Mouse (Mus musculus) embryonic facial prominence, embryonic 13.5 days (tissue): ENCODE results near the gene Fn3krp. TPM values are rescaled to one million over a fixed set of nuclear protein-coding genes. Genes with fewer than 3 reads are reported as not detected.

Experiments used
- ATAC-seq: fragments of 200-750 bp; cut with Nextera tagmentation; 2 replicates; pipeline ENCODE4 v1.8.0; 2017; ENCODE audit warnings: low read depth; ENCODE audit not compliant: insufficient number of reproducible peaks, insufficient read depth, low FRiP score, low TSS enrichment
- H3K27ac ChIP-seq: fragments of 300-500 bp; sonication (generic); 2 replicates; pipeline ENCODE4 v1.5.1; 2015; ENCODE audit warnings: moderate library complexity, mild to moderate bottlenecking, inconsistent platforms
- H3K27me3 ChIP-seq: fragments of 300-500 bp; sonication (generic); 2 replicates; pipeline ENCODE4 v1.6.1; 2015; ENCODE audit warnings: mild to moderate bottlenecking, inconsistent platforms
- H3K36me3 ChIP-seq: fragments of 300-500 bp; sonication (generic); 2 replicates; pipeline ENCODE4 v1.6.1; 2015; ENCODE audit warnings: mild to moderate bottlenecking, inconsistent platforms
- H3K4me1 ChIP-seq: fragments of 300-500 bp; sonication (generic); 2 replicates; pipeline ENCODE4 v1.6.1; 2015; ENCODE audit warnings: inconsistent platforms
- H3K4me2 ChIP-seq: fragments of 300-500 bp; sonication (generic); 2 replicates; pipeline ENCODE4 v1.6.1; 2015; ENCODE audit warnings: moderate library complexity, mild to moderate bottlenecking, inconsistent platforms
- H3K4me3 ChIP-seq: fragments of 300-500 bp; sonication (generic); 2 replicates; pipeline ENCODE4 v1.5.1; 2015; ENCODE audit warnings: mild to moderate bottlenecking, inconsistent platforms
- H3K9ac ChIP-seq: fragments of 300-500 bp; sonication (generic); 2 replicates; pipeline ENCODE4 v1.6.1; 2015; ENCODE audit warnings: mild to moderate bottlenecking, inconsistent platforms
- H3K9me3 ChIP-seq: fragments of 300-500 bp; sonication (generic); 2 replicates; pipeline ENCODE4 v1.6.1; 2016; ENCODE audit warnings: inconsistent platforms
- WGBS: fragments of 180-500 bp; shearing (Covaris S2); methylation state at CpG from one replicate; pipeline ENCODE4 v1.1.7; 2015; ENCODE audit warnings: mixed read lengths; 5-methylcytosine and 5-hydroxymethylcytosine counted together
- polyA plus RNA-seq: library from polyadenylated mRNA; unstranded; fragments of >200 nt; fragmentation: Nextera tagmentation; extraction: Ambion mirVana; gene quantifications from 2 replicates; pipeline ENCODE4 v1.2.1, GENCODE M21; 2015

Gene Fn3krp
- 10.8 and 12.4 TPM in 2 replicates for polyA plus RNA-seq

DNA sequence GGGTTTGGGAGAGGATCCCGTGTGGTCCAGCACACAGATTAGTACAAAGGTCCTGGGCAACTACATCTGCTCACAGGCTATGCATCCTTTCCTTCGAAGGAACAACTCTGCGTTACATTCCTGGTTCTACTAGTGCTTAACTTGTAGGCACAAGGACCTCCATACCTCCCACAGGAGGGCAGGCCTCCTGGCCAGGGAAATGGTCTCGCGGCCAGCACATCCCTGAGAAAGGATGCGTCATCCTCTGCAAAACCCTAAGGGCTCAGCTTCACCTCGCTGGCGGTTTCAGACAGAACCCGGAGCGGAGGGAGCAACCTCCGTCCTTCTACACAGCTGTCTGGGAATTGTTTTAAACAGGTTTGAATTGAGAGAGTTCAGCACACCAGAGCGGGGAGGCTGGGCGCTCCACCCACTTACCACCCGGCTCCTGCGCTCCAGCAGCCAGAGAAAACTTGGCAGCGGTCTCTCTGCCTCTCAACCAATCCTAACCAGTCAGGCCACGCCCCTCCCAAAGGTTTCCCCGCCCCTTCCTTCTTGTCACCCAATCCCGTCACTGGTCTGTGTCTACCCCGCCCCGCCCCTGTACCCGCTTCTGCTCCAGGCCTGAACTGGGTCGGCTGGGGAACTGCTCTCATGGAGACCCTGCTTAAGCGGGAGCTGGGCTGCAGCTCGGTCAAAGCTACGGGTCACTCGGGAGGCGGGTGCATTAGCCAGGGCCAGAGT is at the start of gene Fn3krp:
Gene Fn3krp, plus strand, starts transcription at position 572 of the 723 bp plus-strand sequence.
- H3K27me3 ChIP-seq = no peaks in the 10 kb centered on the region
- under 1% methylated on average over 28 of the region's 28 CpGs for WGBS
- no peaks in the 10 kb centered on the region for H3K9me3 ChIP-seq
- 0 out of 2 replicates have a peak, but pooled peaks cover 6% of the 10 kb centered on the region for H3K36me3 ChIP-seq
- H3K4me2 ChIP-seq = peak within 1 kb of the TSS; percentile 84
- peak within 1 kb of the TSS; percentile 84 for H3K27ac ChIP-seq
- H3K9ac ChIP-seq = peak within 1 kb of the TSS; percentile 78
- peak; percentile 99 for ATAC-seq
- peak within 1 kb of the TSS; percentile 73 for H3K4me3 ChIP-seq
- H3K4me1 ChIP-seq = peaks cover 19% of the 10 kb centered on the region

DNA sequence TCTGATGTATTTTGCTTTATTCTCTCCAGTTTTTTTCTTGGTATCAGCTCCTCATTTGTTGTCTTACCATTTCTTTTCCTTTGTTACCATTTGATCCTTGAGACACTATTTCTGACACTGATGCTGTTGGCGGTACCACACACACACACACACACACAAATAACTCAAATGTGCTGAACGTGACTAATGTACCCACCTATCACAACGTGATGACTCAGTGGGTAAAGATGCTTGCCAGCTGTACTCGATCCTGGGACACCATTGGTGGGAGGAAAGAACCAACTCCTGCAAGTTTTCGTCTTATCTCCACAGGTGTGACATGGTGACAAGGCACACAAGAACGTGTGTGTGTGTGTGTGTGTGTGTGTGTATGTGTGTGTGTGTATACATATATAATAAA is 47.9 kb upstream of the Fn3krp start:
- Histone ChIP-seq H3K9me3 (no peaks in the 10 kb centered on the region), H3K4me1 (no peaks in the 10 kb centered on the region), H3K27me3 (no peaks in the 10 kb centered on the region), H3K9ac (no peak overlapping the region), H3K4me3 (no peak overlapping the region), H3K36me3 (no peaks in the 10 kb centered on the region), H3K27ac (no peak overlapping the region), H3K4me2 (no peak overlapping the region)
- no peak for ATAC-seq
- 70% methylated on average over 6 of the region's 6 CpGs for WGBS

DNA sequence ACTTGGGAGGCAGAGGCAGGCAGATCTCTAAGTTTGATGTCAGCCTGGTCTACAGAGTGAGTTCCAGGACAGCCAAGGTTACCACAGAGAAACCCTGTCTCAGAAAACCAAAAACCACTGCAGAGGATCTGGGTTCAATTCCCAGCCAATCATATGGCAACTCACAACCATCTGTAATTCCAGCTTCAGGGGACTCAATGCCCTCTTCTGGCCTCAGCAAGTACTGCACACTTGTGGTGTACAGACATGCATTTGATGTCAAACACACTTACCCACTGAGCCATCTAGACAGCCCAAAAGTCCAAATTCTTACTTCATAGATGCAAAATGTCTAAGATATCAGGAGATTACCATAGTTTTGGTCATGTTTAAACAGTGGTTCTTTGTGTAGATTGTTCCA is 42.6 kb upstream of the Fn3krp start:
- Histone ChIP-seq H3K9ac (no peak overlapping the region), H3K27me3 (no peaks in the 10 kb centered on the region), H3K36me3 (no peaks in the 10 kb centered on the region), H3K4me3 (no peak overlapping the region), H3K4me2 (no peak overlapping the region), H3K27ac (no peak overlapping the region), H3K4me1 (no peaks in the 10 kb centered on the region), H3K9me3 (no peaks in the 10 kb centered on the region)
- no peak for ATAC-seq

DNA sequence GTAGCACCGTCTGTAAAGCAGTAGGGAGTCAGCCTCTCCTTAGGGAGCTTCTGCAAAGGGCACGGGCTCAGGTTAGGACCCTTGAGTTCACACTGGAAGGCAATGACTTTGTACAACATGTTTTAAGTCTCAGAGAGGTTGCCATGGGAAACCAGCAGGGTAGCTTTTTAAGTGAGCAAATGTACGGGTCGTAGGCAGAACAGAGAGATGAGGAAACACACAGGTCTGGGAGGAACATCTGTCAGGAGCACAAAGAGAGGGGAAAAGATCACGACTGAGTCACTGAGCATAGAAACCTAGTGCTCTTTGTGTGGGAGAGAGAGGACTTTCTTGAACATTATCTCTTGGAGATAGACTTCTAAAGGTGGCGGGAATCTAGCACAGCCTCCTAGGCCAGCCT is 40.9 kb upstream of the Fn3krp start:
- no peak overlapping the region for H3K9ac ChIP-seq
- H3K27me3 ChIP-seq = no peaks in the 10 kb centered on the region
- H3K4me3 ChIP-seq = no peak overlapping the region
- no peak for ATAC-seq
- WGBS = 69% methylated on average over 6 of the region's 6 CpGs
- H3K9me3 ChIP-seq = no peaks in the 10 kb centered on the region
- H3K4me2 ChIP-seq = no peak overlapping the region
- no peaks in the 10 kb centered on the region for H3K36me3 ChIP-seq
- H3K4me1 ChIP-seq = no peaks in the 10 kb centered on the region
- H3K27ac ChIP-seq = no peak overlapping the region

DNA sequence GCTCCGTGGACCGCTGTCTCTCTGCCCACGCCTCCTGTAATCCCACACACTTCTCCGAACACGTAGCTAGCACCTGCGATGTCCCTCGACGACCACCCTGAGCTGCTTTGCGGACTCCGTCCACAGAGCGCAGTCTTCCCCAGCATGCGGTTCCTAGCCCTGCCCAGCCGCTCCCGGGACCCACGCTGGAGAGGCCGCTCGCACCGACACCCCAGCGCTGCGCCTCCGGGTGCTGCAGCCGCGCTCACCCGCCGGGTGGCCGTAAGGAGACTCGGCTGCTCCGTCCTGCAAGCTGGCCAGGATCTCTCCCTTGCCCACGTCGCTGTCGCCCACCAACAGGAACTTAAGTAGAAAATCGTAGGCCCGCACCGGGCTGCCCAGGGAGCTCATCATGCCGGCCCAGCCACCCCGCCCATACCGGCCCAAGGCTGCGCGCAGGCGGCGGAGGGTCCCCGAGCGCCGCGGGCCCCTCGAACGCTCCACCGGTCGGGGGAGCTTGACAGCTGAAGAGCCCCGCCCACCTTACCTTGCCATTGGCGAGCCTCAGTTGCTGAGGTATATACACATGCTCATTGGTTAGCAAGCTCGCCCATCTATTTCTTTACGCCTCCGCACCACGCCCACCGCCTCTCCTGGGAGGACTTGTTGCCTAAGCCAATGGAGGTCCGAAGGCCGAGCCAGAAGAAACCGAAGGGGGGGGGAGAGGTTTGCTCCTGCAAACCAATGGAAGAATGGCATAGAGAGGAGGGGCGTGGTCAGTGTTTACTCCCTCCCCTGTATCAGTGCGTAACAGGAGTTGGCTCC is 33.2 kb upstream of the Fn3krp start, which contains the start of gene Rab40b:
Gene Rab40b, minus strand, starts transcription at position 502 of the 804 bp plus-strand sequence.
- H3K4me2 ChIP-seq = peak within 1 kb of the TSS; percentile 93
- H3K27ac ChIP-seq = peak within 1 kb of the TSS; percentile 41
- H3K27me3 ChIP-seq = peaks cover 12% of the 10 kb centered on the region
- no peaks in the 10 kb centered on the region for H3K9me3 ChIP-seq
- H3K4me3 ChIP-seq = peak within 1 kb of the TSS; percentile 69
- H3K36me3 ChIP-seq = no peaks in the 10 kb centered on the region
- H3K9ac ChIP-seq = peak within 1 kb of the TSS; percentile 79
- peak; percentile 98 for ATAC-seq
- WGBS = 1% methylated on average over 61 of the region's 61 CpGs
- peaks cover 13% of the 10 kb centered on the region for H3K4me1 ChIP-seq

DNA sequence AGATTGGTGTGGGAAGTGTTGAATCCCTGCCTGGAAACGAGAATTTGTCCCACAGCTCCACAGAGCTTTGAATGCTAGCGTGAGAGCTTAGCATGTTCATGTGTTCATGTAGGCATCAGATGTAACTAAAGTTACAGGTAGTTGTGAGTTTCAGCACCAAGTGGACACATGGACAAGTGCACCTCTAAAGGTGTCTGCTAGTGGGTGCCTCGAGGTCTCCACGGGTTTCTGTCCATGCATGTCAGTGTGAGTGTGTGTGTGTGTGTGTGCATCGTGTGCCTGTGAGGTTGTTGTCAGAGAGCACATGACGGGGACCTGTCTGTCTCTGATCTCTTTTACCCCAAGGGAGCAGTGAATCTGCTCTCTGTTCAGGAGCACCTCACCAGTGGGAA is 32.7 kb upstream of the Fn3krp start:
- ATAC-seq = peak; percentile 1; the same call in 1 of the 2 replicates
- peaks cover 13% of the 10 kb centered on the region for H3K4me1 ChIP-seq
- WGBS = 12% methylated on average over 6 of the region's 6 CpGs
- H3K27me3 ChIP-seq = peaks cover 12% of the 10 kb centered on the region
- no peaks in the 10 kb centered on the region for H3K9me3 ChIP-seq
- peak overlapping the region; percentile 93 for H3K4me2 ChIP-seq
- H3K36me3 ChIP-seq = no peaks in the 10 kb centered on the region
- H3K27ac ChIP-seq = no peak overlapping the region
- H3K4me3 ChIP-seq = peak overlapping the region; percentile 69
- peak overlapping the region; percentile 44; the same call in 1 of the 2 replicates for H3K9ac ChIP-seq

DNA sequence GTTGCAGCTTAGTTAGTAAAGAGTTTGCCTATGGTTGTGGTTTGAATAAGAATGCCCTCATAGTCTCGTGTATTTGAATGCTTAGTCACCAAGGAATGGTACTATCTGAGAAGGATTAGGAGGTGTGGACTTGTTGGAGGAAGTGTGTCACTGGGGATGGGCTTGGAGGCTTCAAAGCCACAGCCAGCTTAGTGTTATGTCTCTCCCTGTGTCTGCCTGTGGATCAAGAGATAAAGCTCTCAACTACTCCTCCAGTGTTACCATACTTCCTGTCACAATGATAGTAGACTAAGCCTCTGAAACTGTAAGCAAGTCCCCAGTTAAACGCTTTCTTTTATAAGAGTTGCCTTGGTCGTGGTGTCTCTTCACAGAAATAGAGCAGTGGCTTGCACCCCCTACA is 30.4 kb upstream of the Fn3krp start:
- WGBS = 67% methylated on average over 3 of the region's 3 CpGs
- H3K9ac ChIP-seq = no peak overlapping the region
- peaks cover 12% of the 10 kb centered on the region for H3K27me3 ChIP-seq
- no peaks in the 10 kb centered on the region for H3K9me3 ChIP-seq
- no peak overlapping the region for H3K4me3 ChIP-seq
- H3K4me2 ChIP-seq = no peak overlapping the region
- peaks cover 16% of the 10 kb centered on the region for H3K4me1 ChIP-seq
- no peak for ATAC-seq
- H3K36me3 ChIP-seq = no peaks in the 10 kb centered on the region
- no peak overlapping the region for H3K27ac ChIP-seq

DNA sequence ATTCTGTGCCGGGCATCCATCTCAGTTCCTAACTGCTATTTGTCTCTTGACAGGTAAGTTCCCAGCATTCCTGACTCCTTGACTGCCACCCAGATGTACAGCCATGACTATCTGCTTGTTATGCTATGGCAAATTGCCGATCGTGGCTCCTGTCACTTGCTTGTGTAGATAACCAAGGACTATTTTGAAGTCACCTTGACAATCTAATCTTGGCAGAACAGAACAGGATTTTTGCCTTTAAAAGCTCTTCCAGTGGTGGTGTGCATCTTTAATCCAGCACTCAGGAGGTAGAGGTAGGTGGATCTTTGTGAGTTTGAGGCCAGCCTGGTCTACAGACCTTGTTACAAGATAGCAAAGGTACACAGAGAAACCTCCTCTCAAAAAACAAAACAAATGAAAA is 28.8 kb upstream of the Fn3krp start:
- Histone ChIP-seq H3K27ac (no peak overlapping the region), H3K4me2 (no peak overlapping the region), H3K9me3 (no peaks in the 10 kb centered on the region), H3K4me3 (no peak overlapping the region), H3K4me1 (peaks cover 12% of the 10 kb centered on the region), H3K36me3 (no peaks in the 10 kb centered on the region), H3K9ac (no peak overlapping the region), H3K27me3 (0 out of 2 replicates have a peak, but pooled peaks cover 3% of the 10 kb centered on the region)
- no peak for ATAC-seq
- WGBS = 91% methylated on average over 3 of the region's 3 CpGs

DNA sequence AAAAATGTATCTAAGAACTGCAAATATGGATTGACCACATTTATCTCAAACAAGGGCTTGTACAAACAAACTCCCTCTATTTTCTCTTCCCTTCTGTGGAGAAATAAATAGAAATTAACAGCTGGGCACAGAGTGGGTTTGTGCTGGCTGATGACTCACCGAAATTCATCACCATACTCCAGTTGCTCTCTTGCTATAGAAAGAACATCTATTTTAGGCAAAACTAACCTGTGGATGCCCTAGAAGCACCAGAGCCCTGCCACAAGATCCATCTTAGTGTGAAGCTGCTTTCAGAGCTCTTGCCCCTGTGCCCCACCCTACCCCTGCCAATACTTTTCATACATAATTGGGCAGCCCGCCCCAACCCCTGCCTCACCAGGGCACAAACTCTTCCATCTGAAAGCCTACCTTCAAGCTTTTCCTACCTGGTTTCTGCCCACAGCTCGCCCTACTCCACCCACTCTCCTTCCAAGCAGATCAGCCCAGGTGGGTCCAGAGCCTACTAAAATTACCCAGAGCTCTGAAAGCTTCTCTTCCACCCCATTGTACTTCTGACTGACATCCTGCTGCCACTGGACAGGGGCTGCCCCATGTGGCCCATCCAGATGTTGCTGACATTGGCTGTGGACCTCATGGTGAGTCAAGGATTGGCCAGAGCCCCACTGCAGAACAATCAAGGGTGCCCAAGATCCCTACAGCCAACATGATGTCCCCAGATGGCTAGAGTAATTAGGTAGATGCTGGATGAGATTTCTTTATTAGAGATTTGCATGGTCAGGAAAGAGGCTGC is 13.6 kb upstream of the Fn3krp start:
- Histone ChIP-seq H3K27ac (no peak overlapping the region), H3K9ac (no peak overlapping the region), H3K4me2 (no peak overlapping the region), H3K9me3 (no peaks in the 10 kb centered on the region), H3K4me1 (no peaks in the 10 kb centered on the region), H3K4me3 (no peak overlapping the region), H3K27me3 (no peaks in the 10 kb centered on the region; the same call in 1 of the 2 replicates), H3K36me3 (no peaks in the 10 kb centered on the region)
- no peak for ATAC-seq
- 73% methylated on average over 3 of the region's 3 CpGs for WGBS

DNA sequence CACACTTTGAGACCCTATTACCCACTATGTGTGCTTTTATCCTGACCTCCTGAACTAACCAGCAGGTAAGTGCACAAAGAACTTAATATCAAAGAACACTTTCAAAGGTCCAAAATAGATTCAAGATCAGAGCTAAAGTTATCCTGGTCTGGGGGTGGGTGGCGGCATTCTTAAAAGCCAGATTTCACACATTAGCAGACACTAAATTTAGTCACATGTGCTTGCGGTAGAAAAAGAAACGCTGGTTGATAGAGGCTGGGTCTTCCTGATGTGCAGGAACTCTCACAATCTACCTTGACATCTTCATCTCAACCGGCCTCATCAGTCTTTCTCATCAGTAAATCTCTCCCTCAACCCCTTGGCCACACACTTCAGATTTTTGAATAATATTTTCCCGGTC is 6.4 kb upstream of the Fn3krp start:
- WGBS = 83% methylated on average over 5 of the region's 5 CpGs
- no peak overlapping the region for H3K4me3 ChIP-seq
- no peak for ATAC-seq
- no peaks in the 10 kb centered on the region for H3K27me3 ChIP-seq
- no peaks in the 10 kb centered on the region for H3K9me3 ChIP-seq
- H3K9ac ChIP-seq = no peak overlapping the region
- no peak overlapping the region for H3K27ac ChIP-seq
- H3K4me2 ChIP-seq = no peak overlapping the region
- no peaks in the 10 kb centered on the region for H3K4me1 ChIP-seq
- H3K36me3 ChIP-seq = no peaks in the 10 kb centered on the region

DNA sequence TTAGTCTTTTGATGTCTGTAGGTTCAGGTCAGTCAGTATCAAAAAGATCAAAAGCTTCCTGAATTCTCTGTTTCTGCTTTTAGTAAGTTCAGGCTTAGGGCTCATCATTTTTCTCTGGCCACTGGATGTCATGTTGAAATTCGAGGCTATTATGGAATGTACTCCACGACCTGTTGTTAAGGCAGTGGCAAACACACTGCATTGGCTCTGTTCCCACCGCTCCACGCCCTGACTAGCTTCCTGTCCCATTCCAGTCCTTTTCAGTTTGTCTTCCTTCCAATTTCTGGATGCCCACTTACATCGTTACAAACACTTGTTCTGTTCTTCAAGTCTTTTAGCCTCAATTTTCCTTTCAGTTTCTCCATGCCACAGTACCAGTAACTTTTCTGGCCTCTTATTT is 5.8 kb upstream of the Fn3krp start:
- Histone ChIP-seq H3K9me3 (no peaks in the 10 kb centered on the region), H3K4me2 (no peak overlapping the region), H3K4me1 (peaks cover under 1% of the 10 kb centered on the region; the same call in 1 of the 2 replicates), H3K36me3 (no peaks in the 10 kb centered on the region), H3K27me3 (no peaks in the 10 kb centered on the region), H3K9ac (no peak overlapping the region), H3K4me3 (no peak overlapping the region), H3K27ac (no peak overlapping the region)
- no peak for ATAC-seq
- WGBS = 67% methylated on average over 5 of the region's 5 CpGs
